Mouse (Mus musculus): ENCODE data around the gene Vmn2r124. TPM values are rescaled to one million over a fixed set of nuclear protein-coding genes. Genes with fewer than 3 reads are reported as not detected.
"Not testable (repeated sequence)": the region's sequence is repeated elsewhere in the genome, so short reads cannot be mapped to it uniquely, and the experiment has no call there.

The Vmn2r124 gene
- polyA plus RNA-seq (2015; fragmentation: Nextera tagmentation; extraction: Ambion mirVana), result 0.01 TPM in 1 of 2 replicates, not detected in the other

DNA sequence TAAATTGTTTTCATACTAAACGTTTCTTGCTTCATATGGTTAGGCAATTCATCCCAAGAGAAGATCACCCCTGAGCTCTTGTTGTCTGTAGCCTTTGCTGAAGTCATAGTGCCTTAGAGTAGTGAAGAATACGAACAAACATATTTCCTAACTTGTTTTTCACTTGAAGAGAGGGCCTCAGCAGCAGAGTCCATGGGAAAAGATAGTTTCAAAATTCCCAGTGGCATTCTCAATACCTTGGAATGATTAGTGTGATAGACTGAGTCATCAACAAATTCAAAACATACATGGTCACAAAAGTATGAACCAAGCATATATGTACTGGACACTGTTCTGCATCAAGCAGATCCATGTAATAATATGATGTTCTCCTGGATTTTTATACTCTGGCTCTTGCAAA is at the start of gene Vmn2r124:
Gene Vmn2r124, plus strand, starts transcription at position 301 of the 400 bp plus-strand sequence.
- ATAC-seq (ENCODE audit: low FRiP score, low TSS enrichment) (no peak), DNase-seq (ENCODE audit: low spot score) (no peak)
- Histone ChIP-seq H3K27me3 (ENCODE audit: control insufficient read depth, insufficient read depth, low read length) (no peaks in the 10 kb centered on the region), H3K9me3 (ENCODE audit: control insufficient read depth, low read length) (no peaks in the 10 kb centered on the region), H3K4me1 (replicated peaks; ENCODE audit: control insufficient read depth, insufficient read depth) (no peaks in the 10 kb centered on the region), H3K36me3 (ENCODE audit: control insufficient read depth, insufficient read depth, low read length) (no peaks in the 10 kb centered on the region), H3K4me3 (ENCODE audit: low read depth, low read length) (no peak within 1 kb of the TSS), H3K4me2 (replicated peaks; ENCODE audit: low read depth) (no peak within 1 kb of the TSS), H3K9ac (ENCODE audit: low read length) (no peak within 1 kb of the TSS), H3K27ac (replicated peaks) (no peak within 1 kb of the TSS)
- TF ChIP-seq CTCF (IDR thresholded peaks at IDR 0.05; ENCODE audit: low read depth) (no peak), EP300 (optimal IDR thresholded peaks at IDR 0.05) (no peak)
- 36% methylated on average over 2 of the region's 2 CpGs for WGBS

- H3K4me1 ChIP-seq (replicated peaks; ENCODE audit: control insufficient read depth, insufficient read depth), result no peaks in the 10 kb centered on the region
- H3K36me3 ChIP-seq (ENCODE audit: control insufficient read depth, insufficient read depth, low read length), result no peaks in the 10 kb centered on the region
- no peak overlapping the region for H3K4me3 ChIP-seq (ENCODE audit: low read depth, low read length)
- no peak for TF ChIP-seq EP300 (optimal IDR thresholded peaks at IDR 0.05)
- no peak for TF ChIP-seq CTCF (IDR thresholded peaks at IDR 0.05; ENCODE audit: low read depth)
- H3K4me2 ChIP-seq (replicated peaks; ENCODE audit: low read depth), result no peak overlapping the region
- DNase-seq (ENCODE audit: low spot score) (no peak), ATAC-seq (ENCODE audit: low FRiP score, low TSS enrichment) (no peak)
- no peaks in the 10 kb centered on the region for H3K27me3 ChIP-seq (ENCODE audit: control insufficient read depth, insufficient read depth, low read length)
- no peaks in the 10 kb centered on the region for H3K9me3 ChIP-seq (ENCODE audit: control insufficient read depth, low read length)
- no peak overlapping the region for H3K27ac ChIP-seq (replicated peaks)
- H3K9ac ChIP-seq (ENCODE audit: low read length), result no peak overlapping the region
- WGBS, result 91% methylated on average over 1 of the region's 1 CpGs
Measured at GRCm38 (mm10) chr17:18004752-18005151, 44.5 kb upstream of the Vmn2r124 start.

DNA sequence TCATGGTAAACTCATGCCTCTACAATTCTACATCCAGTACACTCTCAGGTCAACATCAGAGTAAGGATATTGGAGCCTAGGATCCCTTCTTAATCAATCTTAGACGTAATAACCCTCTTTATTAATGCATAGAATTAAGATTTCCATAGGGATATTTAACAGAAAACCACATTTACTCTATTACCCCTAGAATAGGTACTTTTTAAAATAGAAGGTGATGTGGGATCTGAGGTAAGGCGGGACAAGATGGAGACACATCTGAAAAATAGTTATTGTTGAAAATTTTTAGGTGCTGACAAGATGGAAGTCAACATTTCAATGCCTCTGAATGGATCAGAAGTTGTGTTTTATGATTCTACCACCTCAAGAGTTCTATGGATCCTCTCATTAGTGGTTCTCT is 27.8 kb upstream of the Vmn2r124 start, which contains the start of gene Fpr-rs4:
Gene Fpr-rs4, plus strand, starts transcription at position 301 of the 400 bp plus-strand sequence.
- no peak within 1 kb of the TSS for H3K4me2 ChIP-seq (replicated peaks; ENCODE audit: low read depth)
- H3K27ac ChIP-seq (replicated peaks), result no peak within 1 kb of the TSS
- ATAC-seq (ENCODE audit: low FRiP score, low TSS enrichment) (no peak), DNase-seq (ENCODE audit: low spot score) (no peak)
- no peak for TF ChIP-seq EP300 (optimal IDR thresholded peaks at IDR 0.05)
- H3K4me1 ChIP-seq (replicated peaks; ENCODE audit: control insufficient read depth, insufficient read depth), result no peaks in the 10 kb centered on the region
- H3K9me3 ChIP-seq (ENCODE audit: control insufficient read depth, low read length), result no peaks in the 10 kb centered on the region
- 41% methylated on average over 2 of the region's 2 CpGs for WGBS
- H3K36me3 ChIP-seq (ENCODE audit: control insufficient read depth, insufficient read depth, low read length), result no peaks in the 10 kb centered on the region
- H3K9ac ChIP-seq (ENCODE audit: low read length), result no peak within 1 kb of the TSS
- no peak within 1 kb of the TSS for H3K4me3 ChIP-seq (ENCODE audit: low read depth, low read length)
- no peaks in the 10 kb centered on the region for H3K27me3 ChIP-seq (ENCODE audit: control insufficient read depth, insufficient read depth, low read length)

DNA sequence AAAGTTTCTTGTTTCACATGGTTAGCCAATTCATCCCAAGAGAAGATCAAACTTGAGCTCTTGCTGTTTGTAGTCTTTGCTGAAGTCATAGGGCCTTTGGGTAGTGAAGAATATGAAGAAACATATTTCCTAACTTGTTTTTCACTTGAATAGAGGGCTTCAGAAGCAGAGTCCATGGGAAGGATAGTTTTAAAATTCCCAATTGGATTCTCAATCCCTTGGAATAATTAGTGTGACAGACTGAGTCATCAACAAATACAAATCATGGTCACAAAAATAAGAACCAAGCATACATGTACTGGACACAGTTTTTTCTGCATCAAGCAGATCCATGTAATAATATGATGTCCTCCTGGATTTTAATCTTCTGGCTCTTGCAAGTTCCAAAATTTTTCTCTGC is 35.5 kb downstream of the Vmn2r124 start, which contains the start of gene Vmn2r91:
Gene Vmn2r91, plus strand, starts transcription at position 301 of the 400 bp plus-strand sequence.
- ATAC-seq (ENCODE audit: low FRiP score, low TSS enrichment); H3K4me3 ChIP-seq (ENCODE audit: low read depth, low read length); H3K27ac ChIP-seq (replicated peaks); H3K4me2 ChIP-seq (replicated peaks; ENCODE audit: low read depth); H3K4me1 ChIP-seq (replicated peaks; ENCODE audit: control insufficient read depth, insufficient read depth); H3K36me3 ChIP-seq (ENCODE audit: control insufficient read depth, insufficient read depth, low read length); DNase-seq (ENCODE audit: low spot score); H3K27me3 ChIP-seq (ENCODE audit: control insufficient read depth, insufficient read depth, low read length); H3K9ac ChIP-seq (ENCODE audit: low read length); H3K9me3 ChIP-seq (ENCODE audit: control insufficient read depth, low read length): not testable (repeated sequence)

GRCm38 (mm10) chr17:18095626-18096025 is 46.4 kb downstream of the Vmn2r124 start:
- H3K9me3 ChIP-seq (ENCODE audit: control insufficient read depth, low read length); H3K9ac ChIP-seq (ENCODE audit: low read length); H3K36me3 ChIP-seq (ENCODE audit: control insufficient read depth, insufficient read depth, low read length); H3K27ac ChIP-seq (replicated peaks); ATAC-seq (ENCODE audit: low FRiP score, low TSS enrichment); H3K4me1 ChIP-seq (replicated peaks; ENCODE audit: control insufficient read depth, insufficient read depth); H3K4me2 ChIP-seq (replicated peaks; ENCODE audit: low read depth); DNase-seq (ENCODE audit: low spot score); H3K27me3 ChIP-seq (ENCODE audit: control insufficient read depth, insufficient read depth, low read length); H3K4me3 ChIP-seq (ENCODE audit: low read depth, low read length): not testable (repeated sequence)
- 69% methylated on average over 1 of the region's 1 CpGs for WGBS

GRCm38 (mm10) chr17:18102265-18102664 is 53.0 kb downstream of the Vmn2r124 start:
- H3K36me3 ChIP-seq (ENCODE audit: control insufficient read depth, insufficient read depth, low read length); DNase-seq (ENCODE audit: low spot score); H3K9ac ChIP-seq (ENCODE audit: low read length); H3K4me1 ChIP-seq (replicated peaks; ENCODE audit: control insufficient read depth, insufficient read depth); H3K27me3 ChIP-seq (ENCODE audit: control insufficient read depth, insufficient read depth, low read length); H3K4me2 ChIP-seq (replicated peaks; ENCODE audit: low read depth); ATAC-seq (ENCODE audit: low FRiP score, low TSS enrichment); H3K27ac ChIP-seq (replicated peaks); H3K9me3 ChIP-seq (ENCODE audit: control insufficient read depth, low read length); H3K4me3 ChIP-seq (ENCODE audit: low read depth, low read length): not testable (repeated sequence)
- 85% methylated on average over 3 of the region's 3 CpGs for WGBS

Other genes starting within 250 kb of the Vmn2r124 start
- 7.9 and 8.2 TPM in 2 replicates for gene Spaca6, start 222.3 kb upstream of the Vmn2r124 start, polyA plus RNA-seq (2015; fragmentation: Nextera tagmentation; extraction: Ambion mirVana)
- 0.78 and 0.98 TPM in 2 replicates for gene Has1, start 194.2 kb upstream of the Vmn2r124 start, polyA plus RNA-seq (2015; fragmentation: Nextera tagmentation; extraction: Ambion mirVana)
- gene Fpr1, start 165.5 kb upstream of the Vmn2r124 start, polyA plus RNA-seq (2015; fragmentation: Nextera tagmentation; extraction: Ambion mirVana), result 0.36 and 0.59 TPM in 2 replicates
- gene Fpr2, start 161.6 kb upstream of the Vmn2r124 start, polyA plus RNA-seq (2015; fragmentation: Nextera tagmentation; extraction: Ambion mirVana), result 0.19 and 0.27 TPM in 2 replicates
- not detected in 2 replicates for gene Fpr3, start 161.6 kb upstream of the Vmn2r124 start, polyA plus RNA-seq (2015; fragmentation: Nextera tagmentation; extraction: Ambion mirVana)
- gene Fpr-rs4, start 27.7 kb upstream of the Vmn2r124 start, polyA plus RNA-seq (2015; fragmentation: Nextera tagmentation; extraction: Ambion mirVana), result not detected in 2 replicates
- gene Vmn2r91, start 35.6 kb downstream of the Vmn2r124 start, polyA plus RNA-seq (2015; fragmentation: Nextera tagmentation; extraction: Ambion mirVana), result not detected in 2 replicates
- gene Vmn2r92, start 102.5 kb downstream of the Vmn2r124 start, polyA plus RNA-seq (2015; fragmentation: Nextera tagmentation; extraction: Ambion mirVana), result not detected in 2 replicates
- not detected in 2 replicates for gene Vmn2r94, start 228.3 kb downstream of the Vmn2r124 start, polyA plus RNA-seq (2015; fragmentation: Nextera tagmentation; extraction: Ambion mirVana)
- gene Vmn2r93, start 248.7 kb downstream of the Vmn2r124 start, polyA plus RNA-seq (2015; fragmentation: Nextera tagmentation; extraction: Ambion mirVana), result not detected in 2 replicates